Mouse (Mus musculus) MN1 (cell line): ENCODE measurements around the gene Dyrk1a.

Source experiments
- DNase-seq: peaks from one replicate; pipeline ENCODE4 v3.0.0-alpha.2; 2016; ENCODE audit warnings: low spot score

Dyrk1a gene

DNA sequence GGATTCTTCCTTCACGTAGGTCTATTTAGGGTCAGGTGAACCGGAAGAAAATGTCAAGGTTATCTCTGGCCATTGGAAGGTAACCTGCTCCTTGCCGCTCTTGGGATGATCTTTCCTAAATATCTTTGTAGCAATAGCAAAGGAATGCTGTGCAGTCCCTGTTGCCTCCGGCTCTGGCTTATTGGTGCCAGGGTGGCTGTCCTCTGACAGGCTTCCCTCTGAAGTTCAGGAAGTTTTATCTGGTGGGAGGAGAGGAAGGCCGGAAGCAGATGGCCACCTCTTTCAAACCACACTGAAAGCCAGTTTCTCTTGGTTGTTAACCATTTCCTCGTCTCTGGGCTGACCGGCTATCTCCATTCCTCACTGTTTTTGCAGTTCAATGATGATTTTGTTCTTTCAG, 10.5 kb upstream of the Dyrk1a start:
- no peak for DNase-seq

DNA sequence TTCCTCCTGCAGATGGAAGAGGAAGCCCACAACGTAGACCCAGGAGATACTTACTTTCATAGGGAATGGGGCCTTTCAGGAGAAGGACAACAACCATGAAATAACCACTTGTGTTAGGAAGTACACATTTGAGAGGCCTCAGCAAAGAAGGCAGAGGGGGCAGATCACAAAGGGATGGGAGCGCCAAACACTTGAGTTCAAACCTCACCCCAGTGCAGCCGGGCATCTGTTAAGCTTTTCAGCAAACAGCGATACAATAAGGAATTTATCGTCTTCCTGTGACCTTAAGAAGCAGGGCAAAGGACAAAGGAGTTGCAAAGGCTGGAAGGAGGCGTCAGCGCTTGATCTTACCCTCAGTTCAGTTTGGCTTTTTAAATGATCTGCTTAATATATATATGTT, 10.0 kb upstream of the Dyrk1a start:
- DNase-seq, result no peak

DNA sequence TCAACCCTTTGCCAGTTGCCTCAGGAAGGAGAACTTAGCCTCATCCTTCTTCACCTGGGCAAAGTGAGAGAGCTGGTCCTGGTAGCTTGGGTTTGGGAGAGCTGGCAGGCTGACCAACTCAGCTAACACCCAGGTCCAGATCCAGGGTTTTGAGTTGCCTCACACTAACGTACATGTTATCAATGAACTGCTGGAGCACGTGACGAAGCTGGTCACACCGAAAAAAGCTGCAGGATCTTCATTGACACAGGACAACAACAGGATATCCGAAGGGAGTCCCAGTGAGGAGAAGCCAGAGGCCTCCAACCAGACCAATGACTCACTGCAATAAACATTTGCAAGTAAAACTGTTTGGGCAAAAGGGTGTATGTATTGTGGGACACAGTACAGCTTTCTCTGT, 9.2 kb upstream of the Dyrk1a start:
- DNase-seq, result no peak

DNA sequence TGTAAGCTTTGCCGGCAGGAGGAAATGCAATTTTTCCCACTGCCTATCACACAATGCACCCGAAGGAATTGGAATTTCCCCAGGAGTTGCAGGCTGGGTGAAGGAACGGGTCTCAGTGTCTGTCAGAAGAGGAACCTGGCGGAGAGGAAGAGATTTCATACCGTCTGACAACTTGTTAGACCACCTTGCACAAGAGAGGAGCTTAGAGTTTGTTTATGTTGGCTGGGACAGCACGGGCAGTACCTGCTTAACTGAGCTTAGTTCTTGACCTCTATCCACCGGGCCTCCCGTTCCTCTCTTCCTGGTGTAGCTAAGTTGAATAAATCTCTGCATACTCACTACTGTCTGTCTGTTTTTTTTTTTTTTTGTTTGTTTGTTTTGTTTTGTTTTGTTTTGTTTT, 3.7 kb upstream of the Dyrk1a start:
- DNase-seq, result no peak

DNA sequence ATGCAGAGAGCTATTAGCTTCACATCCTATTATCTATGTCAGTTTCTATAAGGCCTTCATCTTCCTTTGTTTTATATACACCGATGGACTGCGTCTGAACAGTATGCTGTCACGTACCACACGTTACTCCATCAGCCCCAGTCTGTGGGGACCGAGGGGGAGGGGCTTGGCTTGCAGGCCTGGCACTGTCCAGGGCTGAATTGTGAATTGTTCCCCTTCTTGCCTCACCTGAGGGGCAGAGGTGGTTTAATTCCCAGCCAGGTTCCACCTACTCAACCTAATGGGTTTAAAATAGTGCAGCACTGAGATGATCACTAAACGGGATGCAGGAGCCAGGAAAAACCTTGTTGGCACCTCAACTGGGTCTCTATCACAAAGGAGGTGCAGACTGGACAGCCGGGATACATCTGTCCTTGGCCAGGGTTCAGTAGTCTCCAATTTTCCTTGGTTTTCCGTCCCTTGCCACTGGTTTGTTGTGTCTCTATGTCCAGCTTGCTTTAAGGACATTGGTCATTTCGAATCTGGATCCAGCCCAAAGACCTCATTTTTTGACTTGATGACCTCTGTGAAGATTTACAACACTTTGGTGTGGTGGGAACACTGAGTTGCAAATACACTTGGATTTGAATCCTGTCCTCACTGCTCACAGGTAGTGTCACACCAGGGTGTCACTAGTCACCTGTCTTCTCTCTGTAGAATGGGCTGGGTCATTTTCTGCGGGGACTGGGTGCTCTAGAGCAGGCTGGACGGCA, 2.8 kb upstream of the Dyrk1a start:
- no peak for DNase-seq

DNA sequence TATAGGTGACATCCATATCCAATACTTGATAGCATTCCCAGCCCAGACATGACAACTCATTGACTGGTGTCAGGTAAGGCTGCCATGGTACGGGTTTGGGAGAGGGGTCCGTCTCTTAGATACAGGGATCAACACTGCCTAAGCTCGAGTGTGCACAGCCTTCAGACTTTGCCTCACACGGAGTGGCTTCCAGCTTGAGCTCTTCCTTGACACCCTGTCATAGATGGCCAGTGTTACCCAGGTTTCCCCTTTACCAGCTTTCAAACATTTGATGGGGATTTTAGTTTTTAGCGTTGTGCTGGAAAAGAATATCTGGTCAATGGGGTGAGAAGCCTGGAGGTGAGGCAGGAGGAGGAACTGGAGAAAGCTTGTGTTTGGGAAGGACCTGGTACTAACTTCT, 2.1 kb upstream of the Dyrk1a start:
- DNase-seq, result no peak

DNA sequence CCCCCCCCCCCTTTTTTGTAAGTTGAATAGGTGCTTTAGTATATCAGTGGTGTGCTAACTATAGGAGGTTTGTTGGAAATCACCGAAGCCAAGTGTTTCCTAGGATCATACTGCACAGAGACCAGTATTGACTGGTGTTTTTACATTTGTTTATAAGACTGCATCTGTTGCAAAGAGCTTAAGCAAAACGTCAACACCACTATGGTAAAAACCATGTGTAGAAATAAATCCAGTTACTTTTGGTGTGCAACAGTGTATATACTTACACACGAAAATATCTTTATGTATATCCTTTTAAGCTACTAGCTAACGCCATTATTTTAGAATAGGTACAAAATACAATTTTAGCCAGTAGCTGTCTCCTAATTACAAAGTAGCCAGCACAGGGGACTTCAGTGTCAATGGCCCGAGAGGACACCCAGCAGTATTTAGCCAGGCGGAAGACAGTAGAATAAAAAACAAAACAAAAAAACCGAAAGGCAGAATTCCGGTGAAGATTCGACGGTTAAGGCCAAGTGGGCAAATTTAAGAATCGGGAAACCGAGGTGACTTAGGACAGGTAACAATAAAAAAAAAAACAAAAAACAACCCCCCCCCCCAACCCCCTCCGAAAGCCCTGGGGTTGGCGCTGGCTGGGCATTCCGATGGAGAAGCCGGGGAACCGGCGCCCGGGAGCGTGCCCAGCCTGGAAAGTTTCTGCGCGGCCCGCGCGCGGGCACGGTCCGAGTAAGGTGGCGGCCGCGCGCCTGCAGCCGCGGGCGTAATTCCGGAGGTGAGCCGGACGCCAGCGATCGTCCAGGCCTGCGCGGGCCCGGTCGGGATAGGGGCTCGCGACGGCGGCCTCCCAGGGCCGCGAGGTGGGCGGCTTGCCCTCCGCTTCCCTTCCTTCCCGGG, 1.2 kb upstream of the Dyrk1a start:
- DNase-seq, result no peak

DNA sequence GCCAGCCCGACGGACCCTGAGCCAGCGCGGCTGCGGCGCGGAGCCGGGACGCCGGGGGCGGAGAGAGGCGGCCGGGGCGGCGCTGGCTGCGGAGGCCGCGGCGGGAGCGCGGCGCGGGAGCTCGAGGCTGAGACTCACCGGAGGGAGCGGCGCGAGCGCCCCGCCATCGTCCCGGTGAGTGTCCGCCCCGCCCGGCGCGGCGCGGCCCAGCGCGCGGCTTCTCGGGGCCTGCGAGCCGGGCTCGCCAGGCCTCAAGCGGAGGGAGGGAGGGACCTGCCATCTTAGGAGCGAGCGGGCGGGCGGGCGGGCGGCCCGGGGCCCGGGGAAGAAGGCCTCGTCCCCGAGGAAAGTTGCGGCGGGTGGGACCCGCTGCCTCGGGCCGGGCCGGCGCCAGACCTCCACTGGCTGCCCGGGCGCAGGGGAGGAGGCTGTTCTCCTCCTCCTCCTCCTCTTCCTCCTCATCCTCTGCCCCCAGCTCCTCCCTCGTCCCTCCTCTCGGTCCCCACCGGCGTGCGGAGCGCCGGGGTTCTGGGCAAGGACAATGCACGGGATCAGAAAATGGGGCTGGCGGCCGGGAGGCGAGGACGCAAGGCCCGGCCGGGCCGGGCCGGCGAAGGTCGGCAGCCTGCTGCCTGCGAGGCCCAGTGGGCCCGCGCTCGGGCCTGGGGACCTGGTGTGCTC, 691 bp downstream of the Dyrk1a start:
- no peak for DNase-seq

DNA sequence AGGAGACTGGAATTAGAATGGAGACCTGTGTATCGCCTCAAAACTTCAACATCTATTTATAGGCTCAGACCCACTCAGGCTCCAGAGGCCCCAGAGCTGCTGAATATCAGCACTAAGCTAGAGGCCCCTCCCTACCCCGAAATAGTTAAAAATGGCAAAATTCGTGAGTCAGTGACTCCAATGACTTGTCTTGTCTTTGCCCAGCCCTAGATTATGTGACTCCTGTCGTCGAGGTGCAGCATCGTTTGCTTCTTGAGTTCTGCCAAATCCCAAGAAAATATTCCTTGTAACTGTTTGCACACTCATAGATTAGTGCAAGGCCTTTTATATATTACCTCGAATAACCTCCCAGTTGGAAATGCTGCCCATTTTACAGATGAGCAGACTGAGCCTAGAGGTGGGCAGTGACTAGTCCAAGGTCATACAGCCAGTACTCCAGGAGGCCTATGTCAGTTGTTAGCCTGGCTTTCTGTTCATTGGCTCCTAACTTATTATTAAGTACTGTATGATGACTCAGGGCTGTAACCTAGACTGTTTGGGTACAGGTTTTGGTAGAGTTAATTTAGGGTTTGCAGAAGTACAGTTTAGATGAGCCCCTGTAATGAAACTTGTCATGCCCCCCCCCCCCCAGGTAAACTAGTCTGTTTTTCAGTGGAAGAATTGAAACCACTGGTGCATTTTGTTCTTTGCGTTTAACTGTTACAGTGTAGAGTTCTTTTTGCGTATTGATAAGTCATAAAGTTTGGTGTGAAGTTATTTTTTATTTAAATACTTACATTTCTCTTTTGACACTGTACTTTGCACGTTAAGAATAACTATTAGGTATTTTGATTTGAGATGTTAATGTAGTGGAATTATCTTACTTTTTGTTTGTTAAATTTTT, 1.5 kb downstream of the Dyrk1a start:
- no peak for DNase-seq

DNA sequence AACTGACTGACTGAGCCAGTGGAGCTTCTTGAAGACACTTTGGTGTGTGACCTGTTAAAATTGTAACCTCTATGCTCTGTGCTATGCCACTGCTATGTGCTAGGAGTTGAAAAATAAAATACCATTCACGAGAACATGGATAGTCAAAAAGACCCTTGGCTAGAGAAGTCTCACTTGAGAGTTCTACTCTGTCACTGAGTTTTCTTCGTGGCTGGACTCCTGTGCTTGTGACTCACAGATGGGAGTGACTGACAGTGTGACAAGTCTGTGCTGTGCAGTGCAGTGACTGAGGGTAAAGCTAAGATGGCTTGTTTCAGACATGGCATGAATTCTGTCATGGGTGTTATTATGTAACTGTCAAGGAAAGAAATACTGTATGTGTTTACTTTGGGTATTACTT, 2.6 kb downstream of the Dyrk1a start:
- no peak for DNase-seq

DNA sequence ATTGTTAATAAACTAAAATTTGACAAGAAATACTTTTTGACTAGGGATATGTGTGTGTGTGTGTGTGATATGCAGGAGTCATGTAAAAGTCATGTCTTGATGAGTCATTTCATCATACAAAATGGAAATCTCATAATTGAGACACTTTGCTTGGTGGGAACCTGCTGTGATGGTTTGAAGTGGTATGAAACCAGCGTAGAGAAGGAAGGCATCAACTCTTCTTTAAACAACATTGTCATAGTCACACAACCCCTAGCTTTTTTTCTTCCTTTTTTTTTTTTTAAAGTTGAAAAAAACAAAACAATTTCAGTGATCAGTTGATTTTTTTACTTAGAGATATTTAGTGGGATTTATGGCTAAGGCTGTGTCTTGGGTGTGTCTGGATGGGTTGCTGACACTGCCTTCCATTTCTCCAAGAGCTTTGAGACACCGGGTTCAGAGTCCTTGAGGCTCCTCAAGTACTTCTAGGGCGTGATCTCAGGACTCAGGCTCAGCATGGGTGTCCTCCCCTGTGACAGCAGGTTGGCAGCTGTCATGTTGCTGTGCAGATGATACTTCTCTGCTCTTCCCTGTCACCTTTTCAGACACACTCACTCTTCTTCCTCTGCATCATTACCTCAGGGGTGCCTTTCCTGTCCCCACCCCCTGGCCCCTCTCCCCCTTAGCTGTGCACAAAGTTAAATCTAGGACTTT, 4.4 kb downstream of the Dyrk1a start:
- no peak for DNase-seq

DNA sequence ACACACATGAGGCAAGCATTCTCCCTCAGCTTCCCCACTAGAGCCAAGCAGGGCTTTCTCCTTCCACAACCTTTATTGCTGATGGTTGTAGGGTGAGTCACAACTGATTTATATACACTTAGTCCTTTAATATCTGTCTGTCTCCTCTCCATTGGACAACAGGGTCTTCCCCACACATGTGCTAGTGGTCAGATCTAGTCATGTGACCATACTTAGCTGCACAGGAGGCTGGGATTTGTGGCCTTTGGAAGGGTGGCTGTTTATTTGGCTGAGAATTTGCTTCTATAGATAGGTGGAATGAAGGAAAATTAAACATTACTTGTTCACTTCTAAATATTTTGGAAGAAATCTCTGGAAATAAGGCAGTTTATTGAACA, 4.9 kb downstream of the Dyrk1a start:
- no peak for DNase-seq

DNA sequence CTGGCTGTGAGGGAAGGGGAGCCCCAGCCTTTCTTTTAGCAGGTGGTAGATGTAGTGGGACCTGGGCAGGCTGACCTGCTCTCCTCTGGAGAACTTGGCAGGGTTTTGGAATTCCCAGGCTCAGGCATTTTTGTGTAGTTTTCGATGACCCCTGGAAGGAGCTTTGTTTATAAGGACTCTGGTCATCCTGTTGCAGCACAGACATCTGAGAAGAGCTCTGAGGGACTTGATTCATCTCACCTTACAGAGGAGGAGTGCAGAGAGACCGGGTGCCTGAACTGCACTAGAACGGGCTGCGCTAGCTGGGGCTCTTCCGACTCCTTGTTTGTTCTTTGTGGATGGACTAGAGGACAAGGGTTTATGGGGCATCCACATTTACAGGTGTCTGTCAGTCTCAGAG, 5.9 kb downstream of the Dyrk1a start:
- DNase-seq, result no peak

DNA sequence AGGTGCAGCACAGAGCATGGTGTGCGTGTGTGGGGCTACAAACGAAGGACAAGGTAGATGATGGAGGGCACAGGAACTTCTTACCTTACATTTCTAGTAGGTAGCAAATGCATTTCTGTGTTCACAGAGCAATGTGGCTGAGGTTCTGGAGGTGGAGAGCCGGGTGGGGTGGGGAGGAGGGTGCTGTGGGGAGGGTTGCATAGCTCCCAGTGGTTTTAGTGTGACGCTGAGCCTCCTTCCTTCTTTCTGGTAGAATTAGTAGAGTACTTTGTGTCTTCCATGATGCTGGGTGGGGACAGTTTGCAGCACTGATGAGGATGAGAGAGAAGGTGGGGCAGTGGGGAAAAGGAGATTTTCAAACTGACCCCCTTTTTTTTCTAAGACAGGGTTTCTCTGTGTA, 9.5 kb downstream of the Dyrk1a start:
- DNase-seq, result no peak

DNA sequence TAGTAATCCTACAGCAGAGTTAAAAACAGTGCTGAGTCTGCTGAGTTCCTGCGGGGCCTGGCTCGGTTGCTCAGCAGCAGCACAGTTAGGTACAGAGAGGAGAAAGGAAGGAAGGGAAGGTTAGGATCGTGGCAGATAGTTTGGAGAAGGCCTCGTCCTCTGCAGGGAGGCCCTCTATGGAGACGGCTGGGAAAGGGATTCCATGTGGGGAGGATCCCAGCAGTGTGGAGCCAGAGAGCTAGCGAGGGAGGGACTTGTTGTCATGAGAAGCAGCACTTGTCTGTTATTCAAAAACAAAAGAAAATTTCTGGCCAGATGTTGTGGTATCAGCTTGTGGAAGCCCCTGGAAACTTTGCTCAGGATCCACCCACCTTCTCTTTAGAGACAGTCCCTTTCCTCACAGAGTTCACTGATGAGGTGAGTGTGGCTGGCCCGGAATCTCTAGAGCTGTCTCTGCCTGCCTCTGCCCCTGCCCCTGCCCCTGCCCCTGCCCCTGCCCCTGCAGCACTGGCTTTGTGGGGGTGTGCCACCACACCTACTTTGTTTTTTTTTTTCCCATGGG, 11.1 kb downstream of the Dyrk1a start:
- DNase-seq, result no peak

DNA sequence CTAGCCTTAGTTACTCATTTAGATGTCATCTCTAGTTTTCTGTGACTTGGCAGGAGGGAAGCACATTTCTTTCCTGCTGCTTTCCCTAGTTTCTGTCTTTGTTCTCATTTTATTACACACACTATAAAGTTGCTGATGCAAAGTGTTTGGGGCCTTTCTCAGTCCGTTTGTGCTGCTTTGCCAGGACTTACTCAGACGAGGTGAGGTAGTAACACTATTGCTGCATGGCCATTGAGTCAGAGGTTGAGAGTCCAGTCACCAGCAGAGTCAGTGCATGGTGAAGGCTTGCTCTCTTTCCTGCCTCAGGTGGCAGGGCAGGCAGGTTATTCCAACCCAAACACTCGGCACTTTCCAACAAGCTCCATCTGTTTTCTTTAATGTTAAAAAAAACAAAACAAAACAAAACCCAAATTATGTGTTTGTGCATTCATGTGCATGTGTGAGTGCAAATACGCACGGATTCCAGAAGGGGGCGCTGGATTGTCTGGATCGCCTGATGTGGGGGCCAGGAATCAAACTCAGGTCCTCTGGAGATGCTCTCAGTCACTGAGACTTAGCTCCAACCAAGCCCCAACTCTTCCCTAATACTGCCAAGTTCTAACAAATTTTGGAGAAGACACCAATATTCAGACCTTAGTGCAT, 16.7 kb downstream of the Dyrk1a start:
- DNase-seq, result no peak

DNA sequence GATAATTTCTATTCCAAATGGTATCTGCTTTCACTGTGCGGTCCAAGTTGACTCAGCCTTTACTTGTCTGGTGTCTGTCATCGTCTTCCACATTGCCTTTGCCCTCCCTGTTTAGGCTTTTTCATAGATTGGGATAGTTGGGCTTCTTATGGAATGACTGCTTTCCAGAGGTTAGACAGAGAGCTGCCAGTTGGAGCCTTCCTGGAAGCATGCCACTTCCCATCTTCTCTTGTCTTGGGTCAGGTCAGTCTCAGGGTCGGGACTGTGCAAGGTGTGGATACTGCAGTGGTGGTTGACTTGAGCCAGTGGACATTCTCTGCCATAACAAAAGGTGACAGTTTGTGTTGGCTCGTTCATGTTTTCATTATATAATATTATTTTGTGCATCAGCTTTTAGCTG, 17.7 kb downstream of the Dyrk1a start:
- DNase-seq, result no peak

DNA sequence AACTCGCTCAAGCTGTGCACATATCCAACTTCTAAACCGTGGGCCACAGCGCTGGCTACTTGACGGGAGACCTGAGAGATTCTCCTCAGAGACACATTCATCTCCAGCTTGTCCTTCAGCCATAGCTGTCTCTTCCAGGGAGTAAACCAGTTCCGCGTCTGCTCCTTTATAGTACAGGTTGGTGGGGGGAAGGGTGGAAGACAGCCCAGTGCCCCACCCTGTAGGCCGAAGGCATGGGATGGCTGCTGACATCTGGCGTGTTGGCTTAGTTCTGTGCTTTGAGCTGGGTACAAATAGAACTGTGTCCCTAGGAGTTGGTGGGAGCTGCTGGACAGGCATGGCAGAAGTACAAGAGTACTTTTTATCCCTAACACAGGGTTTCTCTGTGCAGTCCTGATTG, 18.4 kb downstream of the Dyrk1a start:
- DNase-seq, result no peak

DNA sequence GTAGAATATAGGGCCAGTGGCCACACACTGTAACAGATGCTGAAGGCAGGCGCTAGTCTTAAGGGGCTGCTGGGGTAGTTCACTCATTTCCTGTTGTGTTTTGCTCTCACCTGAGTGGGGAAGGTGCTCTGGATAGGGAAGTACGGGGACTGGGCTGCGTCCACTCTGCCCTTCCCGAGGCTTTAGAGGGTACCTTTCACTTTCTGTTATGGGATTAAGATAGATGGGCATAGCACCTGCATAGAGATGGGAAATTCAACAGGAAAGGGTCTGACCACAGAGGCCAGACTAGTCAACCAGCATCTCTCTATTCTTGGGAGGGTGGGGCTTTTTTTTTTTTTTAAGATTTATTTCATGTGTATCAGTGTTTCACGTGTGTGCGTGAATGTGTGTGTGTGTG, 19.2 kb downstream of the Dyrk1a start:
- no peak for DNase-seq

DNA sequence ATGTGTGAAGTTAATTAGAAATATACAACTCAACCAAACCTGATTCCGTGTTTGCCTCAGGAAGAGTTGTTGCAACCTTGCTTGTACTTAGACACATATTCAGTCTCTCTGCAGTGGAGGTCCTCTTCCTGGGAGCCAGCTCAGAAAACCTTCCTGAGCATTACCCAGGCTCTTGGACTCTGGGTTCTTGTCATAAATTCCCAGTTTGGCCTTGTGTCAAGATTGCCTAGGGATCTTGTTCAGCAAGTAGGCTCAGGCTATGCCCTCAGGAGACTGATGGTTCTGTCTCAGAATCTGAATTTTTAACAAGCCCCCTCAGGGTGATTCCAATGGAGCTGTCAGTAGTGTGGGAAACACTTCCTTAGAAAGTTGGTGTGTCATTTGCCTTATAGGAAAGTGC, 19.8 kb downstream of the Dyrk1a start:
- DNase-seq, result no peak

DNA sequence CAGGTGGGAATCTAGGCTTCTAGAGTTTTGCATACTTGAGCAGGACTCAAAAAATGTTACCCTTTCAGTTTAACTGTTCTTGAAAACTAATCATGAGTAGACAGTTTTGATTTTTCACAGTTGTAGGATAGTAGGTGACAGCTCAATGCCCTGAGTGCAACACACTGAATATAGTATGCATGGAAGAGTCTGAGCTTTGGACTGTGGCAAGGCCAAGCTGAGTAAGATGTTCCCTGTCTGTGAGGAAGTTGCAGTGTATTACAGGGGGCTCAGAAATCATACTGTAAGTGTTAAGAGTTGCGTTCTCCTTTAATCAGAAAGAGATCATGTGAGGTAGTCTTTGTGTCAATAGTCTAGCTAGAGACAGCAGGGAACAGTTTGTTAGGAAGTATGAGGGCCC, 20.4 kb downstream of the Dyrk1a start:
- no peak for DNase-seq
